In the genomic region with DNA sequence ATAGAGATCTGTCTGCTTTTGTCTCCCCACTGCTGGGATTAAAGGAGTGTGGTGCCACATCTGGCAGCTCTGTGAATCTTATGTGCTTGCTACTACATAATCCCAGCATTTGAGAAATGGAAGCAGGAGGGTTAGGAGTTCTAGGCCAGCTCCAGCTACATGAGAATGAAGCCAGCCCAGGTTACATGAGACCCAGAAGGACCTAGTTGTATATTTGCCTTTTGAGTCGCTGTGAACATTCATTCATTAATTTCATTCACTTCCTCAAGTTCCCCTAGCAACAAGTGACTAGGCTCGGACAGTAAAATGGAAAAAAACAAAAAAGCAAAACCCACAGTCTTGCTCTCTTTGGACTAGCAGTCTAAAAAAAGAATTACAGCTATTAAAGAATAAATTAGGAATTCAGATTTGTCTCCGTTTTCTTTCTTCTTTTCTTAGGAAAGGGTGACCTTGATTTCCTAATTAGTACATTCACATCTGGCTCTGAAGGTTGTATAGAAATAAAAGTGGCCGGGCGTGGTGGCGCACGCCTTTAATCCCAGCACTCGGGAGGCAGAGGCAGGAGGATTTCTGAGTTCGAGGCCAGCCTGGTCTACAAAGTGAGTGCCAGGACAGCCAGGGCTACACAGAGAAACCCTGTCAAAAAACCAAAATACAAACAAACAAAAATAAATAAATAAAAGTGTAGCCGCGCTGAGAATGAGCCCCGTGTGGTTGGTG, we compare ENCODE assay signal across 9 mouse cellular contexts. TPM values are rescaled to one million over a fixed set of nuclear protein-coding genes. Genes with fewer than 3 reads are reported as not detected.
DNase-seq lines count a peak whose midpoint lies in the region; ATAC-seq and TF ChIP-seq lines count a peak whose summit lies in the region.
"Had no signal": no experiment of that assay in that cellular context is flagged by ENCODE, and none has a peak within 500 bp of the region (broad histone marks: within the 10 kb centered on the region; RNA-seq: fewer than 3 reads in every experiment).

No protein-coding gene starts in this region.

- TF ChIP-seq RAD21 in MEL (IDR thresholded peaks at IDR 0.05; ENCODE audit: low read depth, low read length): no peak

- H3K9ac ChIP-seq in heart, embryonic 13.5 days: peak overlapping the region; percentile 39; the same call in 1 of the 2 replicates
- H3K9ac ChIP-seq in MEL (ENCODE audit: control insufficient read depth, low read depth, low read length, poor library complexity, severe bottlenecking): peak overlapping the region; percentile 44
- no peak overlapping the region for H3K9ac ChIP-seq in hindbrain, embryonic 11.5 days (ENCODE audit: low read depth, low read length)
- no peak overlapping the region for H3K9ac ChIP-seq in midbrain, embryonic 15.5 days

- H3K79me2 ChIP-seq in MEL (ENCODE audit: control insufficient read depth, insufficient read depth, low read length, poor library complexity): peaks cover 5% of the 10 kb centered on the region; the same call in 1 of the 2 replicates

- no peak for TF ChIP-seq EP300 in MEL (IDR thresholded peaks at IDR 0.05; ENCODE audit: low read depth in 1 of 2, low read length in 2 of 2)

- peak overlapping the region; percentile 94 for H3K27ac ChIP-seq in heart, embryonic 13.5 days (replicated peaks)
- H3K27ac ChIP-seq in MEL (ENCODE audit: control insufficient read depth, low read depth, low read length): peak overlapping the region; percentile 33; the same call in 1 of the 2 replicates
- no peak overlapping the region for H3K27ac ChIP-seq in hindbrain, embryonic 11.5 days (ENCODE audit: low read depth, low read length)
- H3K27ac ChIP-seq in midbrain, embryonic 15.5 days: peak overlapping the region; percentile 94

- no peak for TF ChIP-seq CTCF in MEL (IDR thresholded peaks at IDR 0.05 in 2 of 3, conservative IDR thresholded peaks at IDR 0.05 in 1 of 3; ENCODE audit: control insufficient read depth in 1 of 3, insufficient read depth in 1 of 3, low read depth in 2 of 3, low read length in 3 of 3, poor library complexity in 1 of 3, severe bottlenecking in 1 of 3)

- no peaks in the 10 kb centered on the region; the same call in 1 of the 2 replicates for H3K9me3 ChIP-seq in heart, embryonic 13.5 days
- no peaks in the 10 kb centered on the region for H3K9me3 ChIP-seq in MEL (replicated peaks; ENCODE audit: insufficient read depth, low read length)
- H3K9me3 ChIP-seq in hindbrain, embryonic 11.5 days (ENCODE audit: control insufficient read depth, low read length): no peaks in the 10 kb centered on the region
- H3K9me3 ChIP-seq in midbrain, embryonic 15.5 days: no peaks in the 10 kb centered on the region

- H3K27me3 ChIP-seq in heart, embryonic 13.5 days (replicated peaks): no peaks in the 10 kb centered on the region
- no peaks in the 10 kb centered on the region for H3K27me3 ChIP-seq in MEL (ENCODE audit: control insufficient read depth in 1 of 2, insufficient read depth in 2 of 2, low read length in 2 of 2)
- no peaks in the 10 kb centered on the region for H3K27me3 ChIP-seq in hindbrain, embryonic 11.5 days (ENCODE audit: control insufficient read depth, insufficient read depth, low read length)
- H3K27me3 ChIP-seq in midbrain, embryonic 15.5 days (replicated peaks): no peaks in the 10 kb centered on the region

- H3K4me1 ChIP-seq in heart, embryonic 13.5 days: peaks cover 35% of the 10 kb centered on the region
- peaks cover 2 to 19% of the 10 kb centered on the region in 2 experiments; a peak in 2 of 4 replicates for H3K4me1 ChIP-seq in MEL (ENCODE audit: control insufficient read depth in 1 of 2, insufficient read depth in 2 of 2, low read length in 2 of 2)
- H3K4me1 ChIP-seq in hindbrain, embryonic 11.5 days (replicated peaks; ENCODE audit: control insufficient read depth, insufficient read depth, low read length): no peaks in the 10 kb centered on the region
- H3K4me1 ChIP-seq in midbrain, embryonic 15.5 days: peaks cover 21% of the 10 kb centered on the region

- 44% methylated on average over 12 of the region's 12 CpGs for WGBS in heart, embryonic 13.5 days
- WGBS in hindbrain, embryonic 11.5 days: 52% methylated on average over 12 of the region's 12 CpGs
- 38% methylated on average over 12 of the region's 12 CpGs for WGBS in midbrain, embryonic 15.5 days

- TF ChIP-seq POLR2A in MEL (IDR thresholded peaks at IDR 0.05; ENCODE audit: control insufficient read depth in 1 of 2, insufficient read depth in 1 of 2, low read depth in 1 of 2, low read length in 2 of 2, poor library complexity in 1 of 2): no peak

- DNase-seq in heart, postnatal 36 days: no peak
- DNase-seq in MEL (ENCODE audit: low read depth, low spot score): peak; percentile 70
- no peak for DNase-seq in hindbrain, embryonic 11.5 days (ENCODE audit: low spot score)
- no peak for DNase-seq in layer of hippocampus, adult 9-11 months
- DNase-seq in thymus, postnatal 4 days: no peak
- DNase-seq in cerebellum, postnatal 25 days: no peak

- no peak for ATAC-seq in heart, embryonic 13.5 days (ENCODE audit: extremely low read depth, insufficient number of reproducible peaks, low FRiP score, low TSS enrichment)
- ATAC-seq in hindbrain, embryonic 11.5 days (ENCODE audit: low FRiP score): no peak; the same call in 1 of the 2 replicates
- ATAC-seq in midbrain, embryonic 15.5 days (replicated peaks): no peak

- peak overlapping the region; percentile 78 for H3K4me2 ChIP-seq in heart, embryonic 13.5 days
- H3K4me2 ChIP-seq in hindbrain, embryonic 11.5 days (replicated peaks; ENCODE audit: low read depth, low read length): peak overlapping the region; percentile 3; the same call in 1 of the 2 replicates
- peak overlapping the region; percentile 59 for H3K4me2 ChIP-seq in midbrain, embryonic 15.5 days

- H3K36me3 ChIP-seq in heart, embryonic 13.5 days: peaks cover 21% of the 10 kb centered on the region
- no peaks in the 10 kb centered on the region for H3K36me3 ChIP-seq in MEL (ENCODE audit: control insufficient read depth in 1 of 2, insufficient read depth in 2 of 2, low read length in 2 of 2)
- H3K36me3 ChIP-seq in hindbrain, embryonic 11.5 days (ENCODE audit: control insufficient read depth, insufficient read depth, low read length): no peaks in the 10 kb centered on the region
- H3K36me3 ChIP-seq in midbrain, embryonic 15.5 days (replicated peaks): no peaks in the 10 kb centered on the region

- intact Hi-C loops in heart, postnatal 36 days (cut with DNase I): loop anchor here (2.0 kb wide), 1 partner anchor 69 kb away; no protein-coding TSS in a partner anchor

- H3K4me3 ChIP-seq in heart, embryonic 13.5 days: peak overlapping the region; percentile 86
- peak overlapping the region; percentile 16 to 45 for H3K4me3 ChIP-seq in MEL (ENCODE audit: control insufficient read depth in 1 of 2, insufficient read depth in 1 of 2, low read depth in 2 of 2, low read length in 2 of 2)
- peak overlapping the region; percentile 64; the same call in 1 of the 2 replicates for H3K4me3 ChIP-seq in hindbrain, embryonic 11.5 days (ENCODE audit: low read depth, low read length)
- H3K4me3 ChIP-seq in midbrain, embryonic 15.5 days: peak overlapping the region; percentile 84

TF ChIP-seq in MEL, 35 proteins besides CTCF, POLR2A, EP300 and RAD21 (continues in another document):
- TF ChIP-seq ZNF384 (IDR thresholded peaks at IDR 0.05; ENCODE audit: low read depth, low read length): peak; percentile 46; the same call in 1 of the 2 replicates

RNA-seq across cellular contexts. Expression of gene Ccdc107, which starts 0.4 kb away (rescaled TPM):
- polyA plus RNA-seq in heart, embryonic 13.5 days (2015; fragmentation: Nextera tagmentation; extraction: Ambion mirVana): 70.9 and 77.6 TPM in 2 replicates
- total RNA-seq in heart, postnatal 36 days (2021): 10 to 100 TPM; 25.3 to 29.8 TPM
- 32.9 and 44.3 TPM in 2 replicates for total RNA-seq in MEL (2012; rRNA removed)
- 10 to 100 TPM in 1 of 2 experiments, not detected in 1; 56.7 TPM for polyA plus RNA-seq in MEL (2012; ENCODE audit: insufficient read depth in 1 of 2, insufficient read length in 2 of 2, low read depth in 1 of 2, low replicate concordance in 2 of 2, missing spikeins in 1 of 2)
- 49.1 and 55.4 TPM in 2 replicates for polyA plus RNA-seq in hindbrain, embryonic 11.5 days (2014; fragmentation: Nextera tagmentation; extraction: Ambion mirVana)
- polyA plus RNA-seq in midbrain, embryonic 15.5 days (2015; fragmentation: Nextera tagmentation; extraction: Ambion mirVana): 81.4 and 82.8 TPM in 2 replicates

RNA-seq across cellular contexts. Expression of gene Arhgef39, which starts 7.2 kb away (rescaled TPM):
- polyA plus RNA-seq in heart, embryonic 13.5 days (2015; fragmentation: Nextera tagmentation; extraction: Ambion mirVana): 32.0 and 40.3 TPM in 2 replicates
- under 1 TPM; 0.39 to 0.62 TPM for total RNA-seq in heart, postnatal 36 days (2021)
- total RNA-seq in MEL (2012; rRNA removed): 26.3 and 26.5 TPM in 2 replicates
- 10 to 100 TPM in 1 of 2 experiments, not detected in 1; 56.7 TPM for polyA plus RNA-seq in MEL (2012; ENCODE audit: insufficient read depth in 1 of 2, insufficient read length in 2 of 2, low read depth in 1 of 2, low replicate concordance in 2 of 2, missing spikeins in 1 of 2)
- 34.8 and 37.6 TPM in 2 replicates for polyA plus RNA-seq in hindbrain, embryonic 11.5 days (2014; fragmentation: Nextera tagmentation; extraction: Ambion mirVana)
- polyA plus RNA-seq in midbrain, embryonic 15.5 days (2015; fragmentation: Nextera tagmentation; extraction: Ambion mirVana): 6.2 and 7.0 TPM in 2 replicates

RNA-seq across cellular contexts. Expression of gene Sit1, which starts 8.7 kb away (rescaled TPM):
- not detected in 2 replicates for polyA plus RNA-seq in heart, embryonic 13.5 days (2015; fragmentation: Nextera tagmentation; extraction: Ambion mirVana)
- total RNA-seq in heart, postnatal 36 days (2021): not detected
- total RNA-seq in MEL (2012; rRNA removed): 0.08 TPM in 1 of 2 replicates, not detected in the other
- polyA plus RNA-seq in MEL (2012; ENCODE audit: insufficient read depth in 1 of 2, insufficient read length in 2 of 2, low read depth in 1 of 2, low replicate concordance in 2 of 2, missing spikeins in 1 of 2): under 1 TPM in 1 of 2 experiments, not detected in 1; 0.06 TPM
- not detected in 2 replicates for polyA plus RNA-seq in hindbrain, embryonic 11.5 days (2014; fragmentation: Nextera tagmentation; extraction: Ambion mirVana)
- polyA plus RNA-seq in midbrain, embryonic 15.5 days (2015; fragmentation: Nextera tagmentation; extraction: Ambion mirVana): not detected in 2 replicates

RNA-seq across cellular contexts. Expression of gene Car9, which starts 14.5 kb away (rescaled TPM):
- polyA plus RNA-seq in heart, embryonic 13.5 days (2015; fragmentation: Nextera tagmentation; extraction: Ambion mirVana): 1.8 and 2.0 TPM in 2 replicates
- under 1 TPM in 1 of 2 experiments, not detected in 1; 0.22 TPM for total RNA-seq in heart, postnatal 36 days (2021)
- total RNA-seq in MEL (2012; rRNA removed): 0.77 and 1.2 TPM in 2 replicates
- 1 to 10 TPM in 1 of 2 experiments, not detected in 1; 3.3 TPM for polyA plus RNA-seq in MEL (2012; ENCODE audit: insufficient read depth in 1 of 2, insufficient read length in 2 of 2, low read depth in 1 of 2, low replicate concordance in 2 of 2, missing spikeins in 1 of 2)
- polyA plus RNA-seq in hindbrain, embryonic 11.5 days (2014; fragmentation: Nextera tagmentation; extraction: Ambion mirVana): 0.64 and 0.79 TPM in 2 replicates
- 0.32 and 0.49 TPM in 2 replicates for polyA plus RNA-seq in midbrain, embryonic 15.5 days (2015; fragmentation: Nextera tagmentation; extraction: Ambion mirVana)
- total RNA-seq: neutrophil, adult 5-6 weeks had no signal

RNA-seq across cellular contexts. Expression of gene Tpm2, which starts 31.3 kb away (rescaled TPM):
- 143 and 157 TPM in 2 replicates for polyA plus RNA-seq in heart, embryonic 13.5 days (2015; fragmentation: Nextera tagmentation; extraction: Ambion mirVana)
- 10 to 100 TPM; 29.1 to 29.2 TPM for total RNA-seq in heart, postnatal 36 days (2021)
- 0.08 TPM in 1 of 2 replicates, not detected in the other for total RNA-seq in MEL (2012; rRNA removed)
- polyA plus RNA-seq in MEL (2012; ENCODE audit: insufficient read depth in 1 of 2, insufficient read length in 2 of 2, low read depth in 1 of 2, low replicate concordance in 2 of 2, missing spikeins in 1 of 2): not detected
- polyA plus RNA-seq in hindbrain, embryonic 11.5 days (2014; fragmentation: Nextera tagmentation; extraction: Ambion mirVana): 63.7 and 67.2 TPM in 2 replicates
- 9.8 and 10.7 TPM in 2 replicates for polyA plus RNA-seq in midbrain, embryonic 15.5 days (2015; fragmentation: Nextera tagmentation; extraction: Ambion mirVana)

Comparison
In these comparisons a context has a peak if more than half of its experiments do, and no peak if none do; other contexts are left out.
1. H3K4me2 ChIP-seq: peak in every context shown above with its lines; median percentile 78 in heart, embryonic 13.5 days; 59 in midbrain, embryonic 15.5 days; 3 in hindbrain, embryonic 11.5 days.
2. H3K4me3 ChIP-seq: peak in every context shown above with its lines; median percentile 86 in heart, embryonic 13.5 days; 84 in midbrain, embryonic 15.5 days; 64 in hindbrain, embryonic 11.5 days; 30 in MEL.
3. H3K9ac ChIP-seq: peak in heart, embryonic 13.5 days (single experiment) and MEL (single experiment); none in hindbrain, embryonic 11.5 days (single experiment) and midbrain, embryonic 15.5 days (single experiment).